Mouse (Mus musculus) heart, adult 2 months (tissue): ENCODE measurements around the gene Yars2.

ENCODE experiments used
- CTCF ChIP-seq: fragments of 200-600 bp; IDR thresholded peaks from 2 replicates; pipeline ENCODE4 v1.8.1; 2022; ENCODE audit warnings: antibody characterized with exemption, mild to moderate bottlenecking, moderate library complexity
- EP300 ChIP-seq: fragments of 200-500 bp; IDR thresholded peaks from 2 replicates; pipeline ENCODE4 v1.6.1; 2011; ENCODE audit warnings: low read depth, low read length, control low read depth; ENCODE audit not compliant: insufficient read depth
- POLR2A ChIP-seq: fragments of 200-500 bp; IDR thresholded peaks from 2 replicates; pipeline ENCODE4 v1.6.1; 2011; ENCODE audit warnings: mild to moderate bottlenecking, low read depth, low read length, control low read depth; ENCODE audit not compliant: insufficient read depth

GRCm38 (mm10) chr16:16346420-16346819 is 43.7 kb downstream of the Yars2 start:
- TF ChIP-seq CTCF (no peak), POLR2A (no peak), EP300 (no peak)
